Mouse (Mus musculus) bone marrow macrophage, adult 2 months (primary cell): ENCODE measurements around the gene Ciita.

Source experiments
- CTCF ChIP-seq: IDR thresholded peaks from 2 replicates; pipeline ENCODE4 v1.5.1; 2012; ENCODE audit warnings: low read depth, mild to moderate bottlenecking, low read length, moderate library complexity
- POLR2A ChIP-seq: IDR thresholded peaks from 2 replicates; pipeline ENCODE4 v1.6.1; 2012; ENCODE audit warnings: mild to moderate bottlenecking, low read depth, low read length, borderline replicate concordance

DNA sequence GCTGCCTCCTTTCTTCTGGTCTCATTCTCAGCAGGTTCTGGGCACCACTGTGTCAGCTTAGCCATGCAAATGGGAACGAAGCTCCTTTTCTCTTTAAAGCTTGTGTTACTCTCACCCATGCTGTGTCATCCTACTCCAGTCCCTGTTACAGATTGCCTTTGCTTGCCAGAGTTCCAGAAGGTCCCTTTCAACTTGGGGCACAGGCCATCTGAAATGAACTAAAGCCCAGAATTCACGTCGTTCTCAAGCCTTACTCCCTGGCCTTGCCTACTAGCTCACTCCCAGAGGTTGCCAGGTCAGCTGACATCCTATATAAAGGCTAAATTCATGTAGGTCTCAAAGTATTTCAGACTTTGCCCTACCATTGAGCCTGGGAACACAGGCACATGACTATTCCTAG, 69.1 kb downstream of the Ciita start:
- TF ChIP-seq CTCF, result no peak
- TF ChIP-seq POLR2A, result no peak
